Mouse (Mus musculus): ENCODE results near the gene Pex5.

The Pex5 gene

DNA sequence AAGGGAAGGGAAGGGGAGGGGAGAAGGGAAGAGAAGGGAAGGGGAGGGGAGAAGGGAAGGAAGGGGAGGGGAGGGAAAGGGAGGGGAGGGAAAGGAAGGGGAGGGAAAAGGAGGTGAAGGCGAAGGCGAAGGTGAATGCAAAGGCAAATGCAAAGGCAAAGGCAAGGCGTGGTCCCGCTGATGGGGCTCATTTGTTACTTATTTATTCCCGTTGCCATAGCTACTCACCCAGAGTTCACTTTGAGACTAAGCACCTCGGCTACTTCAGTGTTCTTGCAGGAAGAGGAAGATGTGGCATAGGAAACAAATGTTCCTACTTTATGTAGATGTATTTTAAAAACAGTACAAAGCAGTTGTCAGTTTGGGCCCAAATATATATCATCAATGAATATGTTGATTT, 54.3 kb downstream of the Pex5 start:
- DNase-seq (ENCODE audit: low spot score in 2 of 2), result no peak

DNA sequence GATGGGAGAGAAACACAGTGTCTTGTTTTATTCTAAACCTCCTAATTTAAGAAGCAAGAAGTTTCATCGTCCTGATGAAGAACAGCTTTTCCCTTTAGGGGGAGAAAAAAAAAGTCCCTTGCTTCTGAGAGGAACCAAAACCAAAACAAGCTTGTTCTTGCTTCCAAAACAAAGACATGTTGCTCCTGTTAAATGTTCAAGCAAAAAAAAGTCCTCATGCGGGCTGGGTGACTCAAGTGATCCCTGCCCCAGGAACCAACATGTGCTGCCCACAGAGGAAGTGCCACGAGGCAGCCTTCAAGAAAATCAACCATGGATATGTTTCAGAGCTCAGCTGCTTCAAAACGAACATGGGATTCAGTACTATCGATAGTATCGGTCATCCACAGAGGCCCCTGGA, 55.9 kb downstream of the Pex5 start:
- no peak for DNase-seq (ENCODE audit: low spot score in 2 of 2)

DNA sequence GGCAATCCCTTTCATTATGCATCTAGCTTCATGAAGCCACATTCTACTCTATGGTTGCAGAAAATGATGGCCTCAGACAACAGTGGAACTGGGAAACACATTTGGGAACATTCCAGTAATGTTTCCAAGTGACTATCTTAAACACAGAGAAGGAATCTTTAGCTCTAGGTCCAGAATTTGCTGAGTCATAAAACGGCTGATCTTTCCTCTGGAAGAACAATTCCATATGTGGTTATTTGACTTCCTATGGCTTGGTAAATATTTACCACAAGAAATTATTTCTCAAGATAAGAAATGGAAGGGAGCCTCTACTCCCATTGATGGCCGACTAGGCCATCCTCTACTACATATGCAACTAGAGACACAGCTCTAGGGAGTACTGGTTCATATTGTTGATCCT, 61.6 kb downstream of the Pex5 start:
- no peak for DNase-seq (ENCODE audit: low spot score in 2 of 2)

Data from frontal cortex, postnatal 36 days (tissue).